Mouse (Mus musculus) kidney, postnatal 0 days (tissue): ENCODE data around the gene Tmem266. TPM values are rescaled to one million over a fixed set of nuclear protein-coding genes. Genes with fewer than 3 reads are reported as not detected.

ENCODE experiments used
- ATAC-seq: fragments of 200-750 bp; cut with Nextera tagmentation; replicated peaks from 2 replicates; pipeline ENCODE4 v1.8.0; 2017; ENCODE audit warnings: low read depth, moderate number of reproducible peaks, moderate TSS enrichment, moderate library complexity; ENCODE audit not compliant: low FRiP score
- DNase-seq: peaks from one replicate; pipeline ENCODE4 v3.0.0-alpha.2; 2016; ENCODE audit warnings: low spot score
- H3K27ac ChIP-seq: fragments of 300-500 bp; sonication (generic); 2 replicates; pipeline ENCODE4 v1.5.1; 2014; ENCODE audit warnings: mild to moderate bottlenecking
- H3K27me3 ChIP-seq: fragments of 300-500 bp; sonication (generic); 2 replicates; pipeline ENCODE4 v1.6.1; 2014; ENCODE audit warnings: low read length, mixed read lengths; ENCODE audit not compliant: insufficient read depth
- H3K36me3 ChIP-seq: fragments of 300-500 bp; sonication (generic); 2 replicates; pipeline ENCODE4 v1.6.1; 2014; ENCODE audit warnings: low read length, mixed read lengths; ENCODE audit not compliant: insufficient read depth
- H3K4me1 ChIP-seq: fragments of 300-500 bp; sonication (generic); replicated peaks from 2 replicates; pipeline ENCODE4 v1.6.1; 2014; ENCODE audit warnings: antibody characterized with exemption, low read length, mixed read lengths; ENCODE audit not compliant: insufficient read depth
- H3K4me2 ChIP-seq: fragments of 300-500 bp; sonication (generic); 2 replicates; pipeline ENCODE4 v1.6.1; 2014; ENCODE audit warnings: mild to moderate bottlenecking, low read length, moderate library complexity, mixed read lengths
- H3K4me3 ChIP-seq: fragments of 300-500 bp; sonication (generic); replicated peaks from 2 replicates; pipeline ENCODE4 v1.5.1; 2014; ENCODE audit warnings: low read depth, low read length
- H3K9ac ChIP-seq: fragments of 300-500 bp; sonication (generic); 2 replicates; pipeline ENCODE4 v1.6.1; 2014; ENCODE audit warnings: low read depth, low read length
- H3K9me3 ChIP-seq: fragments of 300-500 bp; sonication (generic); replicated peaks from 2 replicates; pipeline ENCODE4 v1.6.1; 2016; ENCODE audit warnings: low read length, inconsistent platforms, mixed read lengths
- CTCF ChIP-seq: IDR thresholded peaks from 2 replicates; pipeline ENCODE4 v1.5.1; 2016; ENCODE audit warnings: antibody characterized with exemption, low read depth, mild to moderate bottlenecking, moderate library complexity
- WGBS: fragments of 180-500 bp; shearing (Covaris S2); extraction: QIAGEN DNeasy Blood & Tissue Kit; methylation state at CpG from one replicate; pipeline ENCODE4 v1.1.7; 2014; 5-methylcytosine and 5-hydroxymethylcytosine counted together
- polyA plus RNA-seq: library from polyadenylated mRNA; unstranded; fragments of >200 nt; fragmentation: Nextera tagmentation; extraction: Ambion mirVana; gene quantifications from 2 replicates; pipeline ENCODE4 v1.2.1, GENCODE M21; 2015

Gene Tmem266
- polyA plus RNA-seq, 1 experiment from 2014 or later: 0.25 TPM

GRCm38 (mm10) chr9:55387862-55388505 lies 61.3 kb downstream of the Tmem266 start:
- Histone ChIP-seq H3K27me3 (no peaks in the 10 kb centered on the region), H3K4me2 (no peak overlapping the region), H3K9ac (no peak overlapping the region), H3K36me3 (no peaks in the 10 kb centered on the region), H3K9me3 (no peaks in the 10 kb centered on the region), H3K27ac (no peak overlapping the region), H3K4me1 (no peaks in the 10 kb centered on the region), H3K4me3 (no peak overlapping the region)
- ATAC-seq (no peak), DNase-seq (no peak)
- 65% methylated on average over 14 of the region's 14 CpGs for WGBS
- TF ChIP-seq CTCF: no peak

GRCm38 (mm10) chr9:55391909-55392658 lies 65.4 kb downstream of the Tmem266 start:
- ATAC-seq: no peak
- Histone ChIP-seq H3K9ac (no peak overlapping the region), H3K27me3 (no peaks in the 10 kb centered on the region), H3K27ac (no peak overlapping the region), H3K36me3 (no peaks in the 10 kb centered on the region), H3K4me1 (no peaks in the 10 kb centered on the region), H3K4me3 (no peak overlapping the region), H3K4me2 (no peak overlapping the region), H3K9me3 (no peaks in the 10 kb centered on the region)
- WGBS: 29% methylated on average over 17 of the region's 17 CpGs
- peak; percentile 74 for DNase-seq
- peak; percentile 85 for TF ChIP-seq CTCF

GRCm38 (mm10) chr9:55395650-55396049 lies 68.9 kb downstream of the Tmem266 start:
- no peak for ATAC-seq
- Histone ChIP-seq H3K4me2 (no peak overlapping the region), H3K27ac (no peak overlapping the region), H3K27me3 (no peaks in the 10 kb centered on the region), H3K4me3 (no peak overlapping the region), H3K9ac (no peak overlapping the region), H3K4me1 (no peaks in the 10 kb centered on the region), H3K36me3 (no peaks in the 10 kb centered on the region), H3K9me3 (no peaks in the 10 kb centered on the region)
- TF ChIP-seq CTCF: no peak
- no peak for DNase-seq
- WGBS: 88% methylated on average over 1 of the region's 1 CpGs

- H3K4me3 ChIP-seq: no peak overlapping the region
- H3K9ac ChIP-seq: no peak overlapping the region
- DNase-seq (peak; percentile 30), ATAC-seq (no peak)
- no peaks in the 10 kb centered on the region for H3K9me3 ChIP-seq
- no peaks in the 10 kb centered on the region for H3K27me3 ChIP-seq
- H3K4me2 ChIP-seq: no peak overlapping the region
- H3K4me1 ChIP-seq: 0 out of 2 replicates have a peak, but pooled peaks cover 4% of the 10 kb centered on the region
- WGBS: 63% methylated on average over 7 of the region's 7 CpGs
- no peaks in the 10 kb centered on the region for H3K36me3 ChIP-seq
- no peak for TF ChIP-seq CTCF
- H3K27ac ChIP-seq: no peak overlapping the region
Observed at GRCm38 (mm10) chr9:55398985-55399554, 72.4 kb downstream of the Tmem266 start.

GRCm38 (mm10) chr9:55402276-55402675 lies 75.6 kb downstream of the Tmem266 start:
- H3K4me2 ChIP-seq: no peak overlapping the region
- ATAC-seq (no peak), DNase-seq (peak; percentile 56)
- H3K27ac ChIP-seq: no peak overlapping the region
- no peaks in the 10 kb centered on the region for H3K36me3 ChIP-seq
- no peaks in the 10 kb centered on the region for H3K9me3 ChIP-seq
- no peak overlapping the region for H3K9ac ChIP-seq
- no peak overlapping the region for H3K4me3 ChIP-seq
- H3K27me3 ChIP-seq: no peaks in the 10 kb centered on the region
- 17% methylated on average over 7 of the region's 7 CpGs for WGBS
- 0 out of 2 replicates have a peak, but pooled peaks cover 4% of the 10 kb centered on the region for H3K4me1 ChIP-seq
- TF ChIP-seq CTCF: no peak

- no peak overlapping the region for H3K9ac ChIP-seq
- no peak overlapping the region for H3K4me2 ChIP-seq
- H3K4me3 ChIP-seq: no peak overlapping the region
- no peaks in the 10 kb centered on the region for H3K9me3 ChIP-seq
- no peaks in the 10 kb centered on the region for H3K36me3 ChIP-seq
- TF ChIP-seq CTCF: no peak
- H3K4me1 ChIP-seq: 0 out of 2 replicates have a peak, but pooled peaks cover 4% of the 10 kb centered on the region
- ATAC-seq: no peak
- DNase-seq: no peak
- H3K27ac ChIP-seq: no peak overlapping the region
- no peaks in the 10 kb centered on the region for H3K27me3 ChIP-seq
- WGBS: 91% methylated on average over 4 of the region's 4 CpGs
Observed at GRCm38 (mm10) chr9:55404256-55404655, 77.5 kb downstream of the Tmem266 start.
